Mouse (Mus musculus): ENCODE results near the gene Tpcn1. TPM values are rescaled to one million over a fixed set of nuclear protein-coding genes. Genes with fewer than 3 reads are reported as not detected.
A peak's percentile ranks its signal among the peaks of the same experiment; 100 is the strongest.

The Tpcn1 gene
- polyA plus RNA-seq (2015; fragmentation: Nextera tagmentation; extraction: Ambion mirVana), result 33.3 and 48.6 TPM in 2 replicates

DNA sequence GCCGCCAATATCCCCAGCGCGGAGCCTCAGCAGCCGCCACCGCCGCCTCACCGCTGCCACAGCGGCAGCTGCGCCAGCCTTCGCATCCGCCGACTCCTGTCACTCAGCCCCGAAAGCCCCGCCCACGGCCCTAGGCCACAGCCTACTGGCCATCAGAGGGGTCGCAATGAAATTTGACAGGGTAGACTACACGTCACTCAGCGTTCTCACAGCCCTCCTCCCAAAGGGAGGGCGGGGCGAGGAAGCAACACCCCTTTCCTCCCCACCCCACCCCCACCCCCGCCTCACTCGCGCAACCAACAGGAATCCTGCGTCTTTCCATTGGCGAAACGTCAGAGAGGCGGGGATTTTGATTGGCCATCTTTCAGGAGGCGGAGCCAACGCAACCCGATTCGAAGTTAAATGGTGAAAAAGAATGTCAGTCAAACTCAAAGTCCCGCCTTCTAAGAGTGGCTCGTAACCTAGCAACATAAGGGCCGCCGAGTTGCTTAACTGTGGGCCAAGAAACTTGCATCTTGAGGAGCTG is at the start of gene Tpcn1, which contains the start of gene Iqcd:
Gene Tpcn1 (minus strand): TSS at position 105 of the 526 bp plus-strand sequence.
Gene Iqcd (plus strand): TSS at position 448 of the 526 bp plus-strand sequence.
- DNase-seq (ENCODE audit: low spot score), result peak; percentile 100

DNA sequence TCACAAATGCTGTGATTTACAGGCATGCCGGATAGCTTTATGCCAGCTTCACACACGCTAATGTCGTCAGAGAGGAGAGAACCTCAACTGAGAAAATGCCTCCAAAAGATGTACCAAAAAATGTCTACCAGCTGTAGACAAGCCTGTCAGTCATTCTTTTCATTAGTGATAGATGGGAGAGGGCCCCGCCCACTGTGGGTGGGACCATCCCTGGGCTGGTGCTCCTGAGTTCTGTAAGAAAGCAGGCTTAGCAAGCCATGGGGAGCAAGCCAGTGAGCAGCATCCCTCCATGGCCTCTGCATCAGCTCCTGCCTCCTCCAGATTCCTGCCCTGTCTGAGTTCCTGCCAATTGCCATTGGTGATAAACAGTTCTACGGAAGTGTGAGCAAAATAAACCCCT is 47.2 kb upstream of the Tpcn1 start:
- DNase-seq (ENCODE audit: low spot score), result no peak

DNA sequence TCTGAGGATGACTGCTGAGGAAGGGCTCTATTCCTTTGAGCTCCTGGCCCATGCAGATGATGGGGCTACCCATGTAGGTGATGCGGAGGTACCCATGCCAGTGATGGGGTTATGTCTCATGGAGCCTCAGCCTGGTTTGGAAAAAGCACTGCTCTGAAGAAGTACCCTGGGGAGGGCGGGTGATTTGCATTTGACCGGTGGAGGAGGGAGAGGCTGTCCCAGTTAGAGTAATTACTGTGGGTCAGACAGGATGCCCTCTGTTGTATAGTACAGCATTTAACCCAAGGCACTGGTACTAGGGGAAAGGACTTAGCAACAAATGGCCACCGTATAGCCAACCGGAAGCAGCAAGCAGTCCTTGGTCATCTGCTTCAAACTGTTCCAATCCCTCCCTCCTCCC is 46.4 kb upstream of the Tpcn1 start:
- no peak for DNase-seq (ENCODE audit: low spot score)

DNA sequence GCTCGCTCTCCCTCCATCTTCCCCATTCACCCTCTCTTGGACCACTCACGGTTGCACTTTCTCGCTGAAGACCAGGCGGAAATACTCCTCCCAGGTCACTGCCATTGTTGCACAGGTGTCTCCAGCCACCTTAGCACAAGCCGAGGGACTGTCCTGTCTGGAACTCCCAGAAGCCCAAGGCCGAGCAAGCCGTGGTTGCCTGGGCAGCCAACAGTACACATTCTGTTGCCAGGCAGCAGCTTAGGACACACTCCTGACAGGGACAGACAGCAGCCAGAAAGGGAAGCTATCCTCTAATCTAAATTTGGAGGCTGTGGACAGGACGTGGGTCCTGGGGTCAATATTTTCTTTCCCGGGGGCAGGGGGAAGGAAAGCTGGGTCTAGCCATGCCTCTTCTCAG is 45.7 kb upstream of the Tpcn1 start, which contains the start of gene Cfap73:
Gene Cfap73 (minus strand): TSS at position 105 of the 400 bp plus-strand sequence.
- no peak for DNase-seq (ENCODE audit: low spot score)

DNA sequence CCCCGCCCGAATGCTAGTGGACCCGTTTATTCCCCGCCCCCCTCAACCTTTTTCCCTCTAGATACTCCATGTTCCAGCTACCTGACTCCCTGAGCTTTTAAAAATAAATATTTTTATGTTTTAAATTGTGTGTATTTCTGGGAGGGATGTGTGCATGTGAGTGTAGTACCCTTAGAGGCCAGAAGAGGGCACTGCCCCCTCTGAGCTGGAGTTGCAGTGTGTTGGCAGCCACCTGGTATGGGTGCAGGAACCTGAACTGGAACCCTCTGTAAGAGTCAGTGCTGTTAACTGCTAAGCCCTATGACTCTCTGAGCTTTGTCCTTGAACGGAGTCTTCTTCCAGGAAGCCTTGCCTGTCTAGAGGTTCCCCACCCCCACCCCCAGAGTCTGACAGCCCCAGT is 43.4 kb upstream of the Tpcn1 start:
- DNase-seq (ENCODE audit: low spot score), result no peak

DNA sequence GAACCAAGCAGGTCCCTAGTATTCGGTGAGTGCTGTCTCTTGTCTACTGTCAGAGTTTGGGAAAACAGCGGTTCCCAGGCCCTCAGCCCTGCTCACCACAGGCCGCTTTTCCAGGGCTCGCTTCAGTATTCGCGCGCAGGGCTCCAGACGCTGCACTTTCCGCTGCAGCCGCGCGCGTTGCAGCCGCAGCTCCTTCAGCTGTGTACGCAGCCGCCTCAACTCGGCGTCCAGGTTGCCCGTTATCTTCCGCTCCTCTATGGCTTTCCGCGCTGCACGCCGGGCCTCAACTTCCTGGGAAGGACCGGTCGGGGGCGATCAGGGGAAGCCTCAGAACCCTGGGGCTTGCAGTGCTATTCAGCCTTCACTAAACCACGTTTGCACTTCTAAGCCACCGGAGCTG is 42.7 kb upstream of the Tpcn1 start:
- peak; percentile 52 for DNase-seq (ENCODE audit: low spot score)

DNA sequence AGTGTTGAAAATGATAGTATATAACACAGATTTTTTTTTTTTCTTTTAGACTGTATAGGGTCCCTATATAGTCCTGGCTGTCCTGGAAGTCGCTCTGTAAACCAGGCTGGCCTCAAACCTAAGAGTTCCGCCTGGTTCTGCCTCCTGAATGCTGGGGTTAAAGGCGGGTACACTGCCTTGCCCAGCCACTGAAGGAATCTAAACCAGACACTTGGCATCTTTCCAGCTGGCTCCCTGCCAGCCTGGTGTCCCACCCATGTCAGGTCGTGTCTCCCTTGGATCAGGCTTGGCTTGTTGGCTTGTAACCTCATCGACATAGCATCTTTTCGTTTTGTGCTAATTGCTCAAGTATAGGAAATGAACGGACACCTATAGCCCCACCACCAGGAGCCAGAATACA is 40.2 kb upstream of the Tpcn1 start:
- no peak for DNase-seq (ENCODE audit: low spot score)

DNA sequence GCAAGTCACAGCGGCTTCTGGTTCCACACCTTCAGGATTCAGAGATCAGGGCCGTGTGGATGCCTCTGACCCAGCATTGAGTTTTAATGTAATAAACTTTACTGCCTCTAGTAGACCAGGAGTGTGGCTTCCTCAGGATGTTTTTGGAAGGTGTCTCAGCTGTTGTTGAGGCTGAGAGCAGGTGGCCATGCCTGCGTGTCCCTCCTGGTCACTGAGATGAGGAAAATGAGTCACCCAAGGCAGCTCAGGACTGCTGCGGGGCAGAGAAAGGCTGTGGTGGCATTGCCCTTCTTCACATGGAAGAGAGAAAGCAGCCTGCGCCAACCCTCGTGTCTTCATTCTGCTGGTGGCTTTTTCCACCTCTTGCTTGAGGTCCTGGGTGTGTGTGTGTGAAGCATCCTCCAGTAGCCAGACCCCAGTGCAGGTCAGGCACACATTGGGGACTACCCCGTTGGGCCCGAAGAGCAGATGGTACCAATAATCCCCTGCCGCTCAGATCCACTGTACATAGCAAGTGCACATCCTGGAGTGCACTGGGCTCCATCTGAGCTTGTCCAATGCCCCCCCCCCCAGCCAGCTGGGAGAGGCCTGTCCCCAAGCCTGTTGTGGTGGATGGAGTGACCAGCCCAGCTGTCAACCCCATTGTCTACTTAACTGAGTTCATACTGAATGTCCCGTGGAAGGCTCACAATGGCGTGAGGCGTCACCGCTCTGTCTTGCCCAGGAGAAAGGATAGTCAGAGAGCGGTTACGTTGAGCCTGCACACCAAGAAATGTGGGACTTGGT is 39.2 kb upstream of the Tpcn1 start:
- no peak for DNase-seq (ENCODE audit: low spot score)

DNA sequence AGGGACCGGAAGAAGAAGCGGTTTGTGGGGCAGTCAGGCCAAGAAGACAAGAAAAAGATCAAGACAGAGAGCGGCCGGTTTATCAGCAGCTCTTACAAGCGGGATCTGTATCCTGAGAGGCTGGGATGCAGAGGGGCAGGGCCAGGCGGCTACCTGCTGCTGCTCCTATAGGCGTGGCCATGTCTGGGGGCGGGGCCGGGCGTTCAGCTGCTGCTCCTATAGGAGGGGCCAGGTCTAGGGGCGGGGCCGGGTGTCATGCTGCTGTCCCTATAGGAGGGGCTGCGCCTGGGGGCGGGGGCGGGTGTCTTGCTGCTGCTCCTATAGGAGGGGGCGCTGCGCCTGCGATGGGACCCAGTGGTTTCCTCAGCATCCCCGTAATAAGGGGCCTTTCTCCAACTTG is 37.9 kb upstream of the Tpcn1 start:
- DNase-seq (ENCODE audit: low spot score), result peak; percentile 47

DNA sequence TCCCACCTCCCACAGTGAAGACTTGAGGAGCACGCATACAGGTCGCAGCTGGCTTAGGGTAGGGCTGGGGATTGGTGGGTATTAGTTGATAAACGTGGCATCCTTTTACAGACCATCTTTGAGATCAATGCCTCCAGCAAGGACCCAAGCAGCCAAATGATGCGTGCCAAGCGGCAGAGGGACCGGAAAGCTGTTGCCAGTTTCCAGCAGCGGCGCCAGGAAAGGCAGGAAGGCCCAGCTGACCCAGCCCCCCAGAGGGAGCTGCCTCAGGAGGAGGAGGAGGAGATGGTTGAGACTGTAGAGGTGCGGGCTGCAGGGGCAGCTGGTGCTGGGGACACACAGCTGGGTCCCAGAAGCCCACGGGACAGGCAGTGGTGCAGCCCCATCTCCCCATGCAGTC is 36.0 kb upstream of the Tpcn1 start:
- DNase-seq (ENCODE audit: low spot score), result no peak

DNA sequence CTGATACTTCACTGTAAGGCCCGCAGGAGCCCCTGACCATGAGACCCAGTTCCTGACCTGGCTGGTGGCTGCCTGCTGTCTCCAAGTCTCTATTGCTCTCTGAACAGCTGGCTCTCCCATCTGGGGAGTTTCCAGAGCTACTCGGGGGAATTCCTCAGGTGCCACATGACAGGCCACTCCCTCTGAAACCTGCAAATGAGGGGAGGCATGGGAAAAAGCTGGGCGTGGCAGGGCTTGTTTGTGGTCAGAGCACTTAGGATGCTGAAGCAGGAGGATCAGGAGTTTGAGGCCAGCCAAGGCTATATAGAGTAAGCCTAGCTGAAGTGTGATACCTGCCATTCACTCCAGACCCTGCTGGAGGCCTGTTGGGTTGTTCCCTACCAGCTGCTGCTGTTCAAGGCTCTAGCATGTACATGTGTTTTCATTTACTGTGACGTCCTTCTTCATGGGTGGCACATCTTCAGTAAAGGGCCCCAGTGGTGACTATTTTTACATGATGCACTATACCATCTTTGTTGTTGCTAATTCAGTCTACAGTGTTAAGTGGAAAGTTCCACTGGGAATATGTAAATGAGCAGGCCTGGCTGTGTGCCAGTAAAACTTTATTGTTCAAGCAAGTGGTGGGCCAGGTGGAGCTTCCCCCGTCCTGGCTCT is 33.9 kb upstream of the Tpcn1 start:
- DNase-seq (ENCODE audit: low spot score), result no peak

DNA sequence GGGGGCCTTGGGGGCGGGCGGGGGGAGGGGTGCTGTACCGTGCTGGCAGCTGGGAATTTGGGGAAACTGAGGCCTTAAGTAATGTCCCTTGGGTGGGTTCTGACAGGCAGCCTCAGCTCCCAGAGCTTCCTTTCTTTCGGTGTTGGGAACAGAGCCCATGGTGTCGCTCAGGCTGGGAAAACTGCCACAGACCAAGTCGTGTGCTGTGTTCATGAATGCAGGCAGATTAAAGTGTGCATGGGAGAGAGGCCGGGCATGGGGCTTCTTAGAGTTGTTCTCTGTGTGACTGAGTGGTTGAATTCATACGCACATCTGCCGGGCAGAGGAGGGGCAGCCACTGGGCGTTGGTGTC is 33.3 kb upstream of the Tpcn1 start:
- DNase-seq (ENCODE audit: low spot score), result no peak

DNA sequence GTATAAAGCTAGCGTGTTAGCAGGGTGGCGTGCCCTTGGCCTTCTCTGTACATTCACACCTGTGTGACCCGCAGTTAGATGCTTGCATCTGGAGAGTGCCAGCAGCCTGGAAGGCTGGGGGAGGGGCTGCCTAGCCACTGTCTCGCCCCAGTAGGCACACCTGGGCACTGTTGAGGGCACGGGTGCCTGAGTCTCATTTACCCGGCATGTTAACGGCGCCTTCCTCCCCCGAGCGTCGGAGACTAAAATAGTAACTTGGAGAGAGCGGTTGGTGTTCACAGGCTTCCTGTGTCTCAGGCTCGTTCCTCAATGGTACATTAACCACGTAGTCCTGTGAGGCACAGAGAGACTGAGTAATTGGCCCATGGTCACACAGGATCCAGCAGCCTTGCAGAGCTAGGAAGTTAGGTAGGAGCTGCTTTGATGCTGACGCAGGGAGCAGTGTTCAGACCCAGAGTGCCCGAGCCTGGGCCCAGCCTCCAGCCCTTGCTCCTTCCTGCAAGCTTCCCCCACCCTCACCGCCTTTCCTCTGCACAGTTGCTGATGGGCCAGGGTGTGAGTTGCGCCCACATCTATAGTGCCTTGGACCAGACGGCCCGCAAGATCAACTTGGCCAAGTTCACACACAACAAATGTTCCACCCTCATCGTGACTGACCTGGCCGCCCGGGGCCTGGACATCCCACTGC is 32.7 kb upstream of the Tpcn1 start:
- DNase-seq (ENCODE audit: low spot score), result peak; percentile 93

DNA sequence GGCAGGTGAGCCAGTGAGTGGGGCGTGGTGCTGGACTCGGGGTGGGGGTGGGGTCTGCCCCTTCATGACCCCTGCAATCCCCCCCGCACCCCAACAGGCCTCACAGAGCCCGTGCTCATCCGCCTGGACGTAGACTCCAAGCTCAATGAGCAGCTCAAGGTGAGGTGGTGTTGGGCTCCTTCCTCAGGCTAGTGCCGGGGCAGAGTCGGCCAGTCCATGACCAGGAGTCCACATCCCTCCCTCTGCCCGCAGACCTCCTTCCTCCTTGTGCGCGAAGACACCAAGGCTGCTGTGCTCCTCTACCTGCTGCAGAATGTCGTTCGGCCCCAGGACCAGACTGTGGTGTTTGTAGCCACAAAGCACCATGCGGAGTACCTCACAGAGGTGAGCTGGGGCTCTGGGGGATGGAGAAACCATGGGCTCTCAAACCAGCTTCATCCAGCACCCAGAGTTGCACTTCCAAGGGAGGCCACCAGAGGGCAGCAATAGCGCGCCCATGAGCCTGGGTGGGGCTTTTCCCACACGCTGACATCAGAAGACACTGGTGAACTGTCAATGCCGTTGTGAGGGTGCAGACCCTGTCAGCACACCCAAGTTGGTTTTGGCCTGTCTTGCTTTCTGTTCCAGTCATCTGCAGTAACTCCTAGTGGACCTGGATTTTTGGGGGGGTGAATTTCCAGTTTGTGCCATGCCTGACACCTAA is 32.1 kb upstream of the Tpcn1 start:
- peak; percentile 94 for DNase-seq (ENCODE audit: low spot score)

DNA sequence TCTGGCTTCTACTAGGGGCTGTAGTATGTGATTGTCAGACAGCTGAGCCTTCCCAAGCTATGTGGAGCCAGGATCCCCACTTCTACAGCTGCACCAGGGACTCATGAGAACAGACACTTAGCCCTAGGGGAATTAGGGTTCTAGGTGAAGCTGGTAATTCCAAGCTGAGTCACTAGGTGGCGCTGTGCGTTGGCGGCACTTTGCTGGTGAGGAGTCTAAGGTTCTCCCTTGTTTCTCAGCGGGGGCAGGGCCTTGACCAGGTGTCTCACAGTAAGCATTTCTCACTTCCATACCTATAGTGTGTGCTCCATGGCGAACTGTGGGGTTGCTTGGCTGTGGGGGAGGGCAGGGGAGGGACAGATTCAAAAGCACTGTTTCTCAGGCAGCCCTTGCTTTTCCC is 30.7 kb upstream of the Tpcn1 start:
- peak; percentile 83 for DNase-seq (ENCODE audit: low spot score)

DNA sequence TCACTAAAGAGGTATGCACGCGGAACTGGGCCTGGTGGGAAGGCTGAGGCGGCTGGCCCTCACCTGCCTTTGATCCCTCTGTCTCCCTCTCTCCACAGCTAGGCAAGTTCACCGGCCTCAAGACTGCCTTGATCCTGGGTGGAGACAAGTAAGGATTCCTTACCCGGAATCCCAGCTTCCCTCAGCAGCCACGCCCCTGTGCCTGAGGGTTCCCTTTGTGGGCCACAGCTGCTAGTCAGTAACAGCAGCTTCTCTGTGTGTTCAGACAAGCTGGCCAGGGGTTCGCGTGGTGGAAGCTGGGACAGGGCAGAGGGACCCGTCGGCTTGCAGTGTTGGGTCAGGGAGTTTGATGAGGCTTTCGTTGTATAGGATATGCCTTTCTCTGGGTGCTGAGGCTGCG is 30.3 kb upstream of the Tpcn1 start:
- no peak for DNase-seq (ENCODE audit: low spot score)

DNA sequence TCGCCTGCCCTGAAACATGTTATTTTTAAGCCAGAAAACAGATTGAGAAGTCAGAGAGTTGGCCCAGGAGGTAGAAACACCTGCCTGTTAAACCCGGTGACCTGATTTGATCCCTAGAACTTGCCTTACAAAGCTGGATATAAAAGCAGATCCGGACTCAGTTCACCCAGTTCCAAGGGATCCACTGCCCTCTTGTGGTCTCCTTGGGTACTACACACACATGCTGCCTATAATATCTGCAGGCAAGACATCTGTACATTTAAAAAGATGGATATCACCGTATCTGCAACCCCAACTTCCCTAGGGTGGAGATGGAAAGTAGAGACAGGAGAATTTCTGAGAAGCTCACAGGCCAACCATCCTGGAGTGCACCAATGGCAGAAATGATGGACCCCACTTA is 27.4 kb upstream of the Tpcn1 start:
- peak; percentile 53 for DNase-seq (ENCODE audit: low spot score)

DNA sequence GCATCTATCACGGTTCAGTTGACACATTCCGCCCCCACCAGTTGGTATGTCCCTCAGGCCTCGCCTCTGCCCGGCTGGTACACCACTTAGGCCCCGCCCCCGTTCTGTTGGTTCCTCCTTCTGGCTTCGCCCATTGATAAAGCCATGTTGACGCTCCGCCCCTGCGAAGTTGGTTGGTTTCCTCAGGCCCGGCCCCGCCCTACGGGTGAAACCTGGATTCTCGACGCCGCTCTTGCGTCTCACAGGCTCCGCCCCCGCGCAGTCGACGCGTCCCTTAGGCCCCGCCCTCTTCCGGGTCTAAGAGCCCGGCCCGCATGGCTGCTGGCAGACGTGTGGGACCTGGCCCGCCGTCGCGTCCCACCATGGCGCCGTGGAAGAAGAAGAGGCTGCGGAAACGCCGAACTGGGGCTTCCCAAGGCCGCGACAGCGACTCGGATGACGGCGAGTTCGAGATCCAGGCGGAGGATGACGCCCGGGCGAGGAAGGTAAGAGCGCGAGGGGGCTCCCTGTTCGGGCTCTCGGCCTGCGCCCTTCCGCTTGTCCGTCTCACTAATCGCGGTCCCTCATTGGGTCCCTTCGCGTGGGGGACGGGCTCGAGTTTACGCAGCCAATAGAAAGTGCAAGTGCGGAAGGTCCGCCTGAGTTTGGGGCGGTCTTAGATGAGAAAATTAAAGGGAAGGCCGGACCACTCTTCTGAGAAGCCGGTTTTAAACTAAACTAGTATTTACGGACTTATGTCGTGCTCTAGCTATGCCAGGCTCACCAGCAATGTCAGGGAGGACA is 24.5 kb upstream of the Tpcn1 start:
- DNase-seq (ENCODE audit: low spot score), result peak; percentile 100

DNA sequence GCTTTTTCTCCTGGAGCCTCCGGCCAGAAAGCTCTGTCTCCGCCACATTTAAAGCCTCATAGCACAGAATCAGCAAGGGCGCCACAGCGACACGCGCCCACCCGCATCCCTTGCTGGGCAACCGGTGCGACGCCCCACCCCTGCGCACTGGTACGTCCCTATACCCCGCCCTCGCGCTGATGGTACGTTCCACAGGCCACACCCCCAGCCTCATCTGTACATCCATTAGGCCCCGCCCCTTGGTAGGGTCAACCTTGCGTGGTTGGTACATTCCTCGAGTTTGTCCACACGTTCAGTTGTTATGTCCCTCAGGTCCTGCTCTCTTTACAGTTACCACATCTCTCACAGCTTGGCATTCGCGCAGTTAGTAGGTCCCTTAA is 24.0 kb upstream of the Tpcn1 start, which contains the start of the genes Rita1 and Ddx54:
Gene Rita1 (minus strand): TSS at position 148 of the 380 bp plus-strand sequence.
Gene Ddx54 (plus strand): TSS at position 298 of the 380 bp plus-strand sequence.
- DNase-seq (ENCODE audit: low spot score), result peak; percentile 98

DNA sequence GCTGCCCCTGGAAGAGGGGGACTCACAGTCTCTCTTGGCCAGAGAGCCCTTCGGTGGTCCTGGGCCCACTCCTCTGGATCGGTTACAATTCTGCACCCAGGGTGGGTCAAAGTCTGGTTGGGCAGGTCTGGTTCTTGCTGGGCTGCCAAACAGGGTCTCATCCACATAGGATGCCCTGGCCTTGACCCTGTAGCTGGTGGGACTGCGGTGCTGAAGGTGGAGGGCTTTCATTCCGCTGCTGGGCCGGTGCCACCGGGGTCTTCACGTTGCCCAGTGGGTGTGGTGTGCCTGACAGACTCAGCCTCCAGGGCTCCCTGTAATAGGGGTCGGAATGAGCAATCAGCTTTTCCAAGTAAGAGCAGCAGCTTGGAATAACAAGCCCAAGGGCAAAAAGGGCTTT is 22.9 kb upstream of the Tpcn1 start:
- no peak for DNase-seq (ENCODE audit: low spot score)
